Mouse (Mus musculus) CH12.LX (cell line): ENCODE measurements around the gene Serbp1.

Experiments
- CHD2 ChIP-seq: IDR thresholded peaks from 2 replicates; pipeline ENCODE4 v1.6.1; 2011; ENCODE audit warnings: low read length, improper control_type of control experiment
- CTCF ChIP-seq, 2 experiments: IDR thresholded peaks in 1 of 2; conservative IDR thresholded peaks in 1 of 2; 2 replicates each; pipeline ENCODE4 v1.5.1; 2011 to 2012; ENCODE audit warnings: low read depth in 2 of 2, low read length in 2 of 2, improper control_type of control experiment in 1 of 2, inconsistent platforms in 1 of 2, mild to moderate bottlenecking in 1 of 2, moderate library complexity in 1 of 2
- EP300 ChIP-seq: IDR thresholded peaks from 2 replicates; pipeline ENCODE4 v1.6.1; 2011; ENCODE audit warnings: low read length, improper control_type of control experiment
- MAX ChIP-seq: IDR thresholded peaks from 2 replicates; pipeline ENCODE4 v1.6.1; 2011; ENCODE audit warnings: low read length, improper control_type of control experiment
- POLR2A ChIP-seq: IDR thresholded peaks from 2 replicates; pipeline ENCODE4 v1.6.1; 2011; ENCODE audit warnings: low read depth, mild to moderate bottlenecking, improper control_type of control experiment, low read length
- RCOR1 ChIP-seq: conservative IDR thresholded peaks from 2 replicates; pipeline ENCODE4 v1.6.1; 2012; ENCODE audit warnings: low read depth, mild to moderate bottlenecking, inconsistent platforms, low read length, improper control_type of control experiment
- SMC3 ChIP-seq: IDR thresholded peaks from 2 replicates; pipeline ENCODE4 v1.6.1; 2011; ENCODE audit warnings: low read depth, low read length, improper control_type of control experiment
- USF1 ChIP-seq: IDR thresholded peaks from 2 replicates; pipeline ENCODE4 v1.6.1; 2014; ENCODE audit warnings: low read depth, mild to moderate bottlenecking, inconsistent platforms, low read length, improper control_type of control experiment
- USF2 ChIP-seq: conservative IDR thresholded peaks from 2 replicates; pipeline ENCODE4 v1.6.1; 2011; ENCODE audit warnings: low read depth, low read length, improper control_type of control experiment
- ZC3H11A ChIP-seq: IDR thresholded peaks from 2 replicates; pipeline ENCODE4 v1.6.1; 2012; ENCODE audit warnings: low read depth, mild to moderate bottlenecking, inconsistent platforms, low read length, improper control_type of control experiment
- ZNF384 ChIP-seq: IDR thresholded peaks from 2 replicates; pipeline ENCODE4 v1.6.1; 2012; ENCODE audit warnings: low read depth, low read length, improper control_type of control experiment, inconsistent platforms

GRCm38 (mm10) chr6:67220731-67221130, 17.2 kb upstream of the Serbp1 start:
- no peak for TF ChIP-seq CTCF (conservative IDR thresholded peaks at IDR 0.05 in 1 of 2, IDR thresholded peaks at IDR 0.05 in 1 of 2; ENCODE audit: low read depth in 2 of 2, low read length in 2 of 2)
- no peak for TF ChIP-seq RCOR1
- no peak for TF ChIP-seq EP300
- no peak for TF ChIP-seq ZC3H11A
- TF ChIP-seq SMC3 = no peak
- TF ChIP-seq ZNF384 = no peak
- no peak for TF ChIP-seq POLR2A
- no peak for TF ChIP-seq MAX
- TF ChIP-seq USF2 = no peak
- TF ChIP-seq CHD2 = no peak
- no peak for TF ChIP-seq USF1
